Mouse (Mus musculus): ENCODE measurements around the gene Krtap4-8.
"Not testable (repeated sequence)": the region's sequence is repeated elsewhere in the genome, so short reads cannot be mapped to it uniquely, and the experiment has no call there.

Gene Krtap4-8

DNA sequence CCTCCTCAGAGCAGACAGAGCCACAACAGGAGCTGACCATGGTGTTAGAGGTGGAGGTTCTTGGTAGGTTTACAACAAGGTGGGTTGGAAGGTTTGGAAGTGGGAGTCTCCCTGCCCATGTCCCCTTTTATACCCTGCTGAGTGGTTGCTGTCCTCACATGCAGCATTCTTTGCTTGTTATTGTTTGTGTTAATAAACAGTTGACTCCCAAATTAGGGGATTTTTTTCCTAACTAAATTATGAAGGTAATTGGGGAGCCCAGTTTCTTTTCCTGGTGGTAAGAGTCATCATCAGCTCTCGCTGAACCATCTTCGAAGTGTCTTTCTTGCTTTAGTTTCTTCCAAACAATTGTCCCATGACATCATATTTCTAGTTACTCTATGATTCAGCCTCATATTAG is at the start of gene Krtap4-8:
Gene Krtap4-8 (minus strand): TSS at position 101 of the 400 bp plus-strand sequence.
- no peak for DNase-seq (ENCODE audit: low spot score in 2 of 2)

DNA sequence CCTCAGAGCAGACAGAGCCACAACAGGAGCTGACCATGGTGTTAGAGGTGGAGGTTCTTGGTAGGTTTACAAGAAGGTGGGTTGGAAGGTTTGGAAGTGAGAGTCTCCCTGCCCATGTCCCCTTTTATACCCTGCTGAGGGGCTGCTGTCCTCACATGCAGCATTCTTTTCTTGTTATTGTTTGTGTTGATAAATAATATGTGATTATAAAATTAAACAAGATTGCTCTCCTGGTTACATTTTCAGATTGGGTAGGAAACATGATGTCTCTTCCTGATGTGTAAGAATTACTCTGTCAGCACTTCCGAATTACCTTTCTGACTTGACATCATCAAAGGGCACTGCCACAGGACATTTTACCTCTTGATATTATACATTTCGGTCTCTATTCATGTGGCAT is 35.1 kb upstream of the Krtap4-8 start, which contains the start of gene Gm11564:
Gene Gm11564 (minus strand): TSS at position 101 of the 400 bp plus-strand sequence.
- DNase-seq (ENCODE audit: low spot score in 2 of 2) = not testable (repeated sequence)

DNA sequence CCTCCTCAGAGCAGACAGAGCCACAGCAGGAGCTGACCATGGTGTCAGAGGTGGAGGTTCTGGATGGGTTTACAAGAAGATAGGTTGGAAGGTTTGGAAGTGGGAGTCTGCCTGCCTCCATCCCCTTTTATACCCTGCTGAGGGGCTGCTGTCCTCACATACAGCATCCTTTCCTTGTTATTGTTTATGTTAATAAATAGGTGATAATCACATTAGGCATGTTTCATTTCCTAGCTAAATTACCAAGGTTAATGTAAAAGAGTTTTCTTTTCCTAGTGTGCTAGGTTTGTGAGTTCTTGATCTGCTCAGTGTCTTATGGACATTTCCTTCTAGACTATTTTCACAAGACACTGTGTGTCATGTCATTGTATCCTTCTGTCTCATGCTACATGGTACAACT is 29.3 kb upstream of the Krtap4-8 start, which contains the start of gene Krtap4-13:
Gene Krtap4-13 (minus strand): TSS at position 101 of the 400 bp plus-strand sequence.
- not testable (repeated sequence) for DNase-seq (ENCODE audit: low spot score in 2 of 2)

DNA sequence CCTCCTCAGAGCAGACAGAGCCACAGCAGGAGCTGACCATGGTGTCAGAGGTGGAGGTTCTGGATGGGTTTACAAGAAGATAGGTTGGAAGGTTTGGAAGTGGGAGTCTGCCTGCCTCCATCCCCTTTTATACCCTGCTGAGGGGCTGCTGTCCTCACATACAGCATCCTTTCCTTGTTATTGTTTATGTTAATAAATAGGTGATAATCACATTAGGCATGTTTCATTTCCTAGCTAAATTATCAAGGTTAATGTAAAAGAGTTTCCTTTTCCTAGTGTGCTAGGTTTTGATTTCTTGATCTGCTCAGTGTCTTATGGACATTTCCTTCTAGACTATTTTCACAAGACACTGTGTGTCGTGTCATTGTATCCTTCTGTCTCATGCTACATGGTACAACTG is 23.8 kb upstream of the Krtap4-8 start, which contains the start of gene Gm11554:
Gene Gm11554 (minus strand): TSS at position 101 of the 400 bp plus-strand sequence.
- DNase-seq (ENCODE audit: low spot score in 2 of 2) = not testable (repeated sequence)

DNA sequence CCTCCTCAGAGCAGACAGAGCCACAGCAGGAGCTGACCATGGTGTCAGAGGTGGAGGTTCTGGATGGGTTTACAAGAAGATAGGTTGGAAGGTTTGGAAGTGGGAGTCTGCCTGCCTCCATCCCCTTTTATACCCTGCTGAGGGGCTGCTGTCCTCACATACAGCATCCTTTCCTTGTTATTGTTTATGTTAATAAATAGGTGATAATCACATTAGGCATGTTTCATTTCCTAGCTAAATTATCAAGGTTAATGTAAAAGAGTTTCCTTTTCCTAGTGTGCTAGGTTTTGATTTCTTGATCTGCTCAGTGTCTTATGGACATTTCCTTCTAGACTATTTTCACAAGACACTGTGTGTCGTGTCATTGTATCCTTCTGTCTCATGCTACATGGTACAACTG is 18.3 kb upstream of the Krtap4-8 start, which contains the start of gene Gm11569:
Gene Gm11569 (minus strand): TSS at position 101 of the 400 bp plus-strand sequence.
- DNase-seq (ENCODE audit: low spot score in 2 of 2) = not testable (repeated sequence)

DNA sequence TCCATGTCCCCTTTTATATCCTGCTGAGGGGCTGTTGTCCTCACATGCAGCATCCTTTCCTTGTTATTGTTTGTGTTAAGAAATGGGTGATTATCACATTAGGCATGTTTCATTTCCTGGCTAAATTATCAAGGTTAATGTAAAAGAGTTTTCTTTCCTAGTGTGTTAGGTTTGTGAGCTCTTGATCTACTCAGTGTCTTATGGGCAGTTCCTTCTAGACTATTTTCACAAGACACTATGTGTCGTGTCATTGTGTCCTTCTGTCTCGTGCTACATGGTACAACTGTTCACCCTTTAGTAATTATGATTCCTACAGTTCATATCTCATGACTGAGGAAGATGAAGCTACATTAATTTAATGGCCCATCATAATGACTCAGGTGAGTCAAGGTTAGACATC is 12.9 kb upstream of the Krtap4-8 start, which contains the start of gene Gm11596:
Gene Gm11596 (minus strand): TSS at position 101 of the 400 bp plus-strand sequence.
- DNase-seq (ENCODE audit: low spot score in 2 of 2) = no peak

DNA sequence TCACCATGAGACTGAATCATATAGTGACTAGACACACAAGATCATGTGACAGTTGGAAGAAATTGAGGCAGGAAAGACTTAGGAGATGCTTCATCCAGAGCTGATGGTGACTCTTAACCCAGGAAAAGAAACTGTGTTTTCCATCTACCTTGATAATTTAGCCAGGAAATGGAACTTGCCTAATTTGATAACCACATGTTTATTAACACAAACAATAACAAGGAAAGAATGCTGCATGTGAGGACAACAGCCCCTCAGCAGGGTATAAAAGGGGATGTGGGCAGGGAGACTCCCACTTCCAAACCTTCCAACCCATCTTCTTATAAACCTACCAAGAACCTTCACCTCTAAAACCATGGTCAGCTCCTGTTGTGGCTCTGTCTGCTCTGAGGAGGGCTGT is 4.4 kb upstream of the Krtap4-8 start, which contains the start of gene Krtap4-9:
Gene Krtap4-9 (plus strand): TSS at position 301 of the 400 bp plus-strand sequence.
- not testable (repeated sequence) for DNase-seq (ENCODE audit: low spot score in 2 of 2)

DNA sequence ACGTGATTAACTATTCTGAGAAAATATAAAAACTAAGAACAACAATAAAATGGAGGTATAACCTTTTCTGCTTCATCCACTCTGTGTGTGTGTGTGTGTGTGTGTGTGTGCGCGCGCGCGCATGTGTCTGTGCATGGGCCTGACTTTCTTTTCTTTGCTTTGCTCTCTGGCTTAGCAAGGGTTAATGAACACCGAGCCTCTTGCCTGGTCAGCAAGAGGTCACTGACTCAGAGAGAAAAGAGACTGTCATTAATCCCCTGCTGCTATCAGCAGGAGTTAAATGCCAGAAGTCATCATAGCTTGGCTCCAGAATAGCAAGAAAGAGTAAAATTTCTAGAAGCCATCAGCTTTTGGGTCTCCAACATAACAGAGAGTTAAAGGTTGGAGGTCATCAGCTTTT is 2.1 kb downstream of the Krtap4-8 start:
- no peak for DNase-seq (ENCODE audit: low spot score in 2 of 2)

DNA sequence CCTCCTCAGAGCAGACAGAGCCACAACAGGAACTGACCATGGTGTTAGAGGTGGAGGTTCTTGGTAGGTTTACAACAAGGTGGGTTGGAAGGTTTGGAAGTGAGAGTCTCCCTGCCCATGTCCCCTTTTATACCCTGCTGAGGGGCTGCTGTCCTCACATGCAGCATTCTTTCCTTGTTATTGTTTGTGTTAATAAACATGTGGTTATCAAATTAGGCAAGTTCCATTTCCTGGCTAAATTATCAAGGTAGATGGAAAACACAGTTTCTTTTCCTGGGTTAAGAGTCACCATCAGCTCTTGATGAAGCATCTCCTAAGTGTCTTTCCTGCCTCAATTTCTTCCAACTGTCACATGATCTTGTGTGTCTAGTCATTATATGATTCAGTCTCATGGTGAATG is 7.7 kb downstream of the Krtap4-8 start, which contains the start of gene Gm11595:
Gene Gm11595 (minus strand): TSS at position 101 of the 400 bp plus-strand sequence.
- DNase-seq (ENCODE audit: low spot score in 2 of 2) = not testable (repeated sequence)

DNA sequence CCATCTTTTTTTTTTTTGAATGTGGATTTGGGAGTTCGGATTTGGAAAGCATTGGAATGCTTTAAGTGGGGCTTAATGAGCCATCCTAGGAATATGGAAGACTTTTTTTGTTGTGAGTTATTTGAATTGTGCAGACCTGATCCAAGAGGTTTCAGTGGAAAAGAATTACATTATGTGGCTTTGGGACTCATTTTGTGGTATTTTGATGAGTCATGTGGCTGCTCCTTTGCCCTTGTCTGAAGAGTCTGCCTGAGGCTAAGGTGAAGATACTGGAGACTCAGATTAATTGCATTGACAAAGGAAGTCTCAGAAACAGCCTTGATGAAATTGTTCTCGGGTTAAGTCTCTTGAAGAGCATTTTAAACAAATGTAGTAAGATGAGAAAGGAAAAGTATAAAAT is 12.1 kb downstream of the Krtap4-8 start:
- DNase-seq (ENCODE audit: low spot score in 2 of 2) = no peak

DNA sequence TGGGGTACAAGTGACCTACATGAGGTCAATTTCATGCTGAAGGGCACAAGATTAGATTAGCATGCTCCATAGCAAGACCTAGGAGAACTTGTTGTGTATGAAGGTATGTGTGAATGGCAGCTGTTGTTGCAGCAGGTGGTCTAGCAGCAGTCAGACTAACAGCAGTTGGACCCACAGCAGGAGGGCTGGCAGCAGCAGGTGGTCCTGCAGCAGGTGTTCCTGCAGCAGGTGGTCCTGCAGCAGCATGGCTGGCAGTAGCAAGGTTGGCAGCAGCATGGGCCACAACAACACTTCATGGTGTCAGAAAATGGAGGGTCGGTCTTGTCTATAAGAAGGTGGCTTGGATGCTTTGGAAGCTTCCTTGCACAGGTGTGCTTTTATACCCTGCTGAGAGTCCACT is 21.6 kb downstream of the Krtap4-8 start:
- DNase-seq (ENCODE audit: low spot score in 2 of 2) = no peak

DNA sequence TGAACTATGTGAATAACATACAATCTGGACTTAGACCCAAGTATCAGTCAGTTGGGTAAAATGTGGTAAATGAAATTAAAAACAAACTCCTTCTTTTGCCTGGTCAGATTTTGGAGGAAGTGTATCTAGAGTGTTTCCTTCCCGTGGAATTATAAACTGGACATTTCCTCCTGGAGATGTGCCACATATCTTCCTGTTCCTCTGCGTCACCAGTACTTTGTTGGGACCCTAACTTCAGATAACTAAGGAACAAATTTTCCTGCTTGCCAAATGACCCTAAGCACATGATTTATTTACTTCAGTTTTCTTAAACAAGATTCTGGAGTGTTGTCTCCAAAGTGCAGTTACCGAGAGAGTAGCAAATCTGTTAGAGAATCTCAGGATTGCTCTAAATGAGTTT is 36.5 kb downstream of the Krtap4-8 start:
- DNase-seq (ENCODE audit: low spot score in 2 of 2) = no peak

DNA sequence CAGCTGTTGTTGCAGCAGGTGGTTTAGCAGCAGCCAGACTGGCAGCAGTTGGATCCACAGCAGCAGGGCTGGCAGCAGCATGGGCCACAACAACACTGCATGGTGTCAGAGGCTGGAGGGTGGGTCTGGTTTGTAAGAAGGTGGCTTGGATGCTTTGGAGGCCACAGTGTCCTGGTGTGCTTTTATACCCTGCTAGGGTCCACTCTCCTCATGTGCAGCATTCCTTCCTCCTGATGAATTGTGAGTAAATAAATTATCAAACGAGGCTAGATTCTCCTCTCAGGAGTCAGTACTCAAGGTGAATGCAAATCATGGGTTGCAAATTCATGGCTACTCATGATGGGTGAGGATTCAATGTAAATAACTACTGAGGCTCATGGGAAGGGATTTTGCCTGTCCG is 46.3 kb downstream of the Krtap4-8 start, which contains the start of gene Gm14180:
Gene Gm14180 (minus strand): TSS at position 101 of the 400 bp plus-strand sequence.
- no peak for DNase-seq (ENCODE audit: low spot score in 2 of 2)
